Mouse (Mus musculus) thymus, postnatal 10 days (tissue): ENCODE results near the gene Tstd2.

Source experiments
- DNase-seq, 2 experiments: peaks; one replicate each; pipeline ENCODE4 v3.0.0; 2021; ENCODE audit warnings: low spot score in 2 of 2

Gene Tstd2

GRCm38 (mm10) chr4:46119514-46120094, 18.9 kb downstream of the Tstd2 start:
- no peak for DNase-seq

GRCm38 (mm10) chr4:46117536-46117935, 21.0 kb downstream of the Tstd2 start:
- no peak for DNase-seq

- DNase-seq: no peak
Observed at GRCm38 (mm10) chr4:46116544-46117175, 21.8 kb downstream of the Tstd2 start.

GRCm38 (mm10) chr4:46115308-46115707, 23.2 kb downstream of the Tstd2 start:
- DNase-seq: no peak

- DNase-seq: no peak
Observed at GRCm38 (mm10) chr4:46111361-46111760, 27.1 kb downstream of the Tstd2 start.

- DNase-seq: no peak
Observed at GRCm38 (mm10) chr4:46110084-46110483, 28.4 kb downstream of the Tstd2 start.

GRCm38 (mm10) chr4:46102078-46102769, 36.3 kb downstream of the Tstd2 start:
- no peak for DNase-seq

- no peak for DNase-seq
Observed at GRCm38 (mm10) chr4:46101211-46101711, 37.2 kb downstream of the Tstd2 start.

- DNase-seq: no peak
Observed at GRCm38 (mm10) chr4:46100539-46100938, 38.0 kb downstream of the Tstd2 start.

- no peak for DNase-seq
Observed at GRCm38 (mm10) chr4:46099132-46099531, 39.4 kb downstream of the Tstd2 start.

- DNase-seq: no peak
Observed at GRCm38 (mm10) chr4:46097591-46097990, 40.9 kb downstream of the Tstd2 start.

GRCm38 (mm10) chr4:46096546-46096945, 41.9 kb downstream of the Tstd2 start:
- no peak for DNase-seq

- no peak for DNase-seq
Observed at GRCm38 (mm10) chr4:46095826-46096159, 42.7 kb downstream of the Tstd2 start.

GRCm38 (mm10) chr4:46094916-46095825, 43.3 kb downstream of the Tstd2 start:
- DNase-seq: no peak

- DNase-seq: no peak
Observed at GRCm38 (mm10) chr4:46092429-46093076, 45.9 kb downstream of the Tstd2 start.

GRCm38 (mm10) chr4:46089524-46090125, 48.9 kb downstream of the Tstd2 start:
- DNase-seq: no peak

- DNase-seq: no peak
Observed at GRCm38 (mm10) chr4:46087852-46088251, 50.6 kb downstream of the Tstd2 start.

GRCm38 (mm10) chr4:46087427-46087771, 51.1 kb downstream of the Tstd2 start:
- DNase-seq: no peak

GRCm38 (mm10) chr4:46086718-46087426, 51.6 kb downstream of the Tstd2 start:
- no peak for DNase-seq

- DNase-seq: no peak
Observed at GRCm38 (mm10) chr4:46085223-46085811, 53.2 kb downstream of the Tstd2 start.
